Mouse (Mus musculus) hindbrain, postnatal 0 days (tissue): Measurements from ENCODE around the gene Ccnd1. TPM values are rescaled to one million over a fixed set of nuclear protein-coding genes. Genes with fewer than 3 reads are reported as not detected.
A peak's percentile ranks its signal among the peaks of the same experiment; 100 is the strongest.
"Not testable (repeated sequence)": the region's sequence is repeated elsewhere in the genome, so short reads cannot be mapped to it uniquely, and the experiment has no call there.

Source experiments
- ATAC-seq: fragments of 200-750 bp; cut with Nextera tagmentation; 2 replicates; pipeline ENCODE4 v1.8.0; 2017; ENCODE audit warnings: mild to moderate bottlenecking, moderate TSS enrichment, moderate library complexity
- DNase-seq: peaks from one replicate; pipeline ENCODE4 v3.0.0-alpha.2; 2015; ENCODE audit warnings: low spot score
- H3K27ac ChIP-seq: fragments of 300-500 bp; sonication (generic); 2 replicates; pipeline ENCODE4 v1.5.1; 2014; ENCODE audit warnings: mild to moderate bottlenecking
- H3K27me3 ChIP-seq: fragments of 300-500 bp; sonication (generic); 2 replicates; pipeline ENCODE4 v1.6.1; 2014; ENCODE audit warnings: low read length, mixed read lengths; ENCODE audit not compliant: insufficient read depth
- H3K36me3 ChIP-seq: fragments of 300-500 bp; sonication (generic); 2 replicates; pipeline ENCODE4 v1.6.1; 2014; ENCODE audit warnings: low read length, mixed read lengths; ENCODE audit not compliant: insufficient read depth
- H3K4me1 ChIP-seq: fragments of 300-500 bp; sonication (generic); 2 replicates; pipeline ENCODE4 v1.6.1; 2014; ENCODE audit warnings: antibody characterized with exemption, low read length, mixed read lengths; ENCODE audit not compliant: insufficient read depth
- H3K4me2 ChIP-seq: fragments of 300-500 bp; sonication (generic); 2 replicates; pipeline ENCODE4 v1.6.1; 2014; ENCODE audit warnings: low read depth, mild to moderate bottlenecking, low read length, moderate library complexity, mixed read lengths
- H3K4me3 ChIP-seq: fragments of 300-500 bp; sonication (generic); 2 replicates; pipeline ENCODE4 v1.5.1; 2014; ENCODE audit warnings: low read length
- H3K9ac ChIP-seq: fragments of 300-500 bp; sonication (generic); replicated peaks from 2 replicates; pipeline ENCODE4 v1.6.1; 2014; ENCODE audit warnings: mild to moderate bottlenecking, low read length, moderate library complexity, mixed read lengths
- H3K9me3 ChIP-seq: fragments of 300-500 bp; sonication (generic); 2 replicates; pipeline ENCODE4 v1.6.1; 2016; ENCODE audit warnings: low read length, mixed read lengths
- CTCF ChIP-seq: IDR thresholded peaks from 2 replicates; pipeline ENCODE4 v1.5.1; 2016; ENCODE audit warnings: antibody characterized with exemption, control low read depth, low read depth
- WGBS: fragments of 180-500 bp; shearing (Covaris S2); extraction: QIAGEN DNeasy Blood & Tissue Kit; methylation state at CpG from one replicate; pipeline ENCODE4 v1.1.7; 2014; 5-methylcytosine and 5-hydroxymethylcytosine counted together
- polyA plus RNA-seq: library from polyadenylated mRNA; unstranded; fragments of >200 nt; fragmentation: Nextera tagmentation; extraction: Ambion mirVana; gene quantifications from 2 replicates; pipeline ENCODE4 v1.2.1, GENCODE M21; 2015
- total RNA-seq: library from RNA; depleted of rRNA; stranded (reverse); fragments of >200 nt; gene quantifications from 2 replicates; pipeline ENCODE4 v1.2.3, GENCODE M21; 2014

The Ccnd1 gene
- total and polyA plus RNA-seq, 2 experiments from 2014 or later, result 42.8 to 67.8 TPM

DNA sequence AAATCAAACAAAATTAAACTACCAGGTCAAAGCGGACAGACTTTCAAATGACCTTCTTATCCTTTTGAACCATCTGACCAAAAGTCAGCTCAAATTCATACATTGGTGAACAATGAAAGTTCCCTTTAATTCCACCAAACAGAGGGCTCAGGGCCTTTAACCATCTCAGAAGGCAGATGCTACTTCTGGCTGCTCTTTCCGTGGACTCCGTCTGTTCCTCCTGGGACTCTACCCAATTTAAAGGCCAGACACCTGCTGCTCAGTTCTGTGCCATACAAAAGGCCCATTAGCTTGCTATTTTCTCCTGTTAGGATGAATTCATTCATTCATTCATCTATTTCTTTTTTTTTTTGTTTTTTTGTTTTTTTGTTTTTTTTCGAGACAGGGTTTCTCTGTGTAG lies 26.8 kb downstream of the Ccnd1 start:
- H3K36me3 ChIP-seq, result no peaks in the 10 kb centered on the region
- no peak for TF ChIP-seq CTCF
- DNase-seq (no peak), ATAC-seq (no peak)
- no peaks in the 10 kb centered on the region for H3K27me3 ChIP-seq
- H3K4me1 ChIP-seq, result peaks cover 7% of the 10 kb centered on the region
- H3K4me3 ChIP-seq, result no peak overlapping the region
- no peak overlapping the region for H3K4me2 ChIP-seq
- H3K27ac ChIP-seq, result no peak overlapping the region
- no peaks in the 10 kb centered on the region for H3K9me3 ChIP-seq
- H3K9ac ChIP-seq, result no peak overlapping the region
- 60% methylated on average over 4 of the region's 4 CpGs for WGBS

DNA sequence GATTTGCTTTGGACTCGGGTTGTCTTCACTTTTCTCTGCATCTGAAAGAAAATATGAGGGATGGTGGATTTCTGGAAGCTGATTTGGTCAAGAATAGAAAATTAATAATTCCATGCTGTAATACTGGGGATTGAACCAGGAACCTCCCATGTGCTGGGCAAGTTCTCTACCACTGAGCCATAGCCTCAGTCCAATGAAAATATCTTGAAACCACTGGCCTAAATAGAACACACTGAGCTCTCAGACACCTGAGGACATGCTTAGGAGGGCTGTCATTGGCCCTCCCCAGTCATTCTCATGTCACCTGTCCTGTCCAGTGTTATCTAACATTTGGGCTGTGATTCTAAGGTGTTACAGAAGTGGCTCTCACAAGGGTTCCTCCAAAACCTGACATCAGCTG lies 28.6 kb downstream of the Ccnd1 start:
- H3K36me3 ChIP-seq, result no peaks in the 10 kb centered on the region
- DNase-seq, result no peak
- no peak overlapping the region for H3K9ac ChIP-seq
- H3K27ac ChIP-seq, result no peak overlapping the region
- 78% methylated on average over 1 of the region's 1 CpGs for WGBS
- no peak for TF ChIP-seq CTCF
- peaks cover 6% of the 10 kb centered on the region for H3K4me1 ChIP-seq
- no peaks in the 10 kb centered on the region for H3K9me3 ChIP-seq
- ATAC-seq, result no peak
- no peak overlapping the region for H3K4me2 ChIP-seq
- H3K27me3 ChIP-seq, result no peaks in the 10 kb centered on the region
- H3K4me3 ChIP-seq, result no peak overlapping the region

DNA sequence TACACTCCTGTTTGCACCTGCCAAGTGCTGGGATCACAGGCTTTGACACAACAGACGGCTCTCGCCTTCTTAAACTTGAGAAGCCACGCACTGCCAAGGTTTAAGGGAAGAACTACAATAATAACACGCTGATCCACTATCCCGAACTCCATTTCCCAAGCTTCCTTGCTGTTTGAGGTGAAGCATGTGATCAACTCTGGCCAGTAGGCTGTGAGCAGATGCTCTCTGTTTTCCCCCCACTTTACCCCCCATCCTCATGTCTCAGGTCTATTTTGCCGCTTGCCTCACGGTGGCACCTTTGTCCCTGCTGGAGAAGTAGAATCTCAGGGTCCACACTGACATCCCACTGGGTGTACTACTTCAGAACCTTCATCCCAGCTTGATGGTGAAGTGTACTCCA lies 31.0 kb downstream of the Ccnd1 start:
- no peak overlapping the region for H3K4me2 ChIP-seq
- H3K36me3 ChIP-seq, result no peaks in the 10 kb centered on the region
- no peak overlapping the region for H3K4me3 ChIP-seq
- no peaks in the 10 kb centered on the region for H3K9me3 ChIP-seq
- no peak overlapping the region for H3K27ac ChIP-seq
- H3K27me3 ChIP-seq, result no peaks in the 10 kb centered on the region
- DNase-seq (peak; percentile 58), ATAC-seq (peak; percentile 66)
- peak; percentile 27; the same call in 1 of the 2 replicates for TF ChIP-seq CTCF
- no peak overlapping the region for H3K9ac ChIP-seq
- H3K4me1 ChIP-seq, result no peaks in the 10 kb centered on the region
- WGBS, result 36% methylated on average over 7 of the region's 7 CpGs

DNA sequence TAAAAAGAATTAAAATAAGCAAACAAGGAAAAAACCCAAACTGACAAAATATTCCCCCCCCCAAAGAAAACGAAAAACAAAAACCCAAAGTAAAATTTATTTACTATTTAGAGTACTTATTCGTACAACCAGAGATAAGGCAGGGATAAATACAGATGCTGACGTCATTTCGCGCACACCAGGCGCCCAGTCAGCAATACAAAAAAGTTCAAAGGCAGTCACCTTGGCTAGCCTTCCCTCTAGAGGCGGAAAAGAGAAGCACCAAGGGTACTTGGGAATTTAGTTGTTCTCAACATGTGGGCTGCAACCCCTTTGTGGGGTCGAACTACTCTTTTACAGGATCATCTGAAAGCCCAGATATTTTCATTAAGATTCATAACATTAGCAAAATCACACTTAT lies 31.9 kb downstream of the Ccnd1 start:
- TF ChIP-seq CTCF, result peak; percentile 53
- Histone ChIP-seq H3K4me2 (no peak overlapping the region), H3K9me3 (no peaks in the 10 kb centered on the region), H3K4me1 (no peaks in the 10 kb centered on the region), H3K4me3 (no peak overlapping the region), H3K36me3 (no peaks in the 10 kb centered on the region), H3K27me3 (no peaks in the 10 kb centered on the region), H3K27ac (no peak overlapping the region), H3K9ac (no peak overlapping the region)
- 17% methylated on average over 8 of the region's 8 CpGs for WGBS
- DNase-seq, result no peak
- ATAC-seq, result no peak

DNA sequence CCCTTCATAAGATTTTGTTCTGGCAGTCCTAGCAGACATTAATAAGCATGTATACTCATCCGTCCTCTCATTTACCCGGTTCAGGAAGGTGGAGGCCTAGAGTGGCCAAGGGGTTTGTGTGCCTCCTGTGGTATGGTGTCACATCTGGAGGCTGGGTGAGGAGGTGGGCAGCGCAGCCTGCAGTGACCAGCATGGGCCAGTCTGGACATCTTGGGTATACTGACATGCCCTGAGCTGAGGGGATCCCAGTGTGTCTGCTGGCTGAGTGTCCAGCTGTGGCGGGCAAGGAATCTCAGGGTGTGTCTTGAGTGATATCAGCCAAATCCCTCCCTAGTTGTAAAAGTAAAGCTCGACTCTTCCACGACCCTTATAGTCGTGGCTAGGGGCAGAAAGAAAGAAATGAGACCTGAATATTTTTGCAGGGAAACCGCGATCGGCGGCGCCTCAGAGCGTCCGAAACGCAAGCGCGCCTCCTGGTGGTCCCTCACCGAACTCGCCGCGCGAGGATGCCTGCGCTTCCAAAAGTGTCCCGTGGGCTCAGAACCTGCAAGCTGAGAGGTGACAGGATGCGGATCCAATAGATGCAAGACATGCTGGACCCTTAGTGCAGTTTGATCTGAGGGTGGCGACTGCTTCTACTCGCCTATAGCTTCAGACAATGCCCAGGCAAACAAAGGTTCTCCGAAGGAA lies 32.9 kb downstream of the Ccnd1 start:
- Histone ChIP-seq H3K4me2 (peak overlapping the region; percentile 43), H3K27me3 (no peaks in the 10 kb centered on the region), H3K4me3 (no peak overlapping the region), H3K4me1 (no peaks in the 10 kb centered on the region), H3K27ac (no peak overlapping the region), H3K36me3 (no peaks in the 10 kb centered on the region), H3K9me3 (no peaks in the 10 kb centered on the region), H3K9ac (no peak overlapping the region)
- 10% methylated on average over 28 of the region's 28 CpGs for WGBS
- peak; percentile 66 for ATAC-seq
- peak; percentile 91 for TF ChIP-seq CTCF
- peak; percentile 84 for DNase-seq

DNA sequence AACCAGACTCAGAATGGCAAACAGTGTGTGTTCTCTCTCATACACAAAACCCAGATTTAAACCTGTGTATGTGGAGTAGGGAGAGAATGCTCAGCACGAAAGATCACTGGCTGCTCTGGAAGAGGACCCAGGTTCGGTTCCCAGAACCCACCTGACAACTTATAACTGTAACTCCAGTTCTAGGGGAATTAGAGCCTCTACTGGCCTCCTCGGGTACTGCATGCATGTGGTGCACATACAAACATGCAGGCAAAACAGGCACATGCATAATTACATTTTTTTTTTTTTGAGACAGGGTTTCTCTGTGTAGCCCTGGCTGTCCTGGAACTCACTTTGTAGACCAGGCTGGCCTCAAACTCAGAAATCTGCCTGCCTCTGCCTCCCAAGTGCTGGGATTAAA lies 34.2 kb downstream of the Ccnd1 start:
- DNase-seq, result not testable (repeated sequence)

DNA sequence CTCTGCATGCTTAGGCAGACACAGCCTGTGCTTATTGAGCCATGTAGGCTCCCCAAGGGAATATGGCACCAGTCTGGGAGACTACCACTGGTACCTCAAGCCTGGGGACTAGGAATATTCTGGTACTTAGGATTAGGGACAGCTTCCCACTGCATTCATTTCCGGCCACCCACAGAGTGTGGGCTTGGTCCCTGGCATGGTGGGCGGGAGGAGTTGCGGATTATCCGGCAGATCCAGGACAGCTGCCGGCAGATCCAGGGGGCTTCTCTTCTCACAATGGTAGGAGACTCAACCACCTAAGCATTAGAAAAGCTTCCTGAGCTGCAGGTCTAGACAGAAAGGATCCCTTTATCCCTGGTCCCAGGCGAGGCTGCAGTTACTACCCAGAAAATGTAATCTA lies 41.2 kb downstream of the Ccnd1 start:
- Histone ChIP-seq H3K27me3 (peaks cover 23% of the 10 kb centered on the region), H3K4me3 (peak overlapping the region; percentile 3; the same call in 1 of the 2 replicates), H3K9ac (no peak overlapping the region), H3K4me2 (peak overlapping the region; percentile 70; the same call in 1 of the 2 replicates), H3K4me1 (peaks cover 9% of the 10 kb centered on the region), H3K9me3 (no peaks in the 10 kb centered on the region), H3K27ac (no peak overlapping the region), H3K36me3 (no peaks in the 10 kb centered on the region)
- ATAC-seq (no peak), DNase-seq (no peak)
- 44% methylated on average over 6 of the region's 6 CpGs for WGBS
- TF ChIP-seq CTCF, result no peak

More for the DNA sequence above, 34.2 kb downstream of the Ccnd1 start:
- ATAC-seq, H3K9ac ChIP-seq, H3K9me3 ChIP-seq, H3K4me2 ChIP-seq, H3K4me1 ChIP-seq, H3K36me3 ChIP-seq, H3K27me3 ChIP-seq, H3K27ac ChIP-seq, H3K4me3 ChIP-seq: not testable (repeated sequence)
- TF ChIP-seq CTCF, result peak; percentile 40
- 97% methylated on average over 3 of the region's 3 CpGs for WGBS
